Mouse (Mus musculus): ENCODE results near the gene Mgst1.

DNA sequence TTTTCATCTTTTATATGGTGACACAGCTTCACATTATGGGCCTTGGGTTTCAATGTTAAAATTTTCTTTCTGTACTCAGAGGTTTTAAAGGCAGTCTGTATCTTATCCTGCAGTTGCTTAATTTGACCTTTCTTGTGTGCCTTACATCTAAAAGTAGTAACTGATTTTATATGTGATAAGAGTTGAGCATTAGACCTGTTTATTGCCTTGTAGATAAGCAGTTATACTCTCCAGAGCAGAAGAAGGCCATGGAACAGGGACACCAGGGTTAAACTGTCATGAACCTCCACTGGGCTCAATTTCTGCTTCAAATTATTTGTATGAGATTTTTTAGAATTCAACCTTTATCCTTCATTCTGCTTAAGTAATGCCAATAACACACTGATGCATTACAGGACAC is 35.6 kb upstream of the Mgst1 start:
- no peak for TF ChIP-seq CTCF (IDR thresholded peaks at IDR 0.05; ENCODE audit: low read depth)
- TF ChIP-seq EP300 (optimal IDR thresholded peaks at IDR 0.05): no peak
